Mouse (Mus musculus) left cerebral cortex, postnatal 4 days (tissue): ENCODE data around the gene Zfp945. TPM values are rescaled to one million over a fixed set of nuclear protein-coding genes. Genes with fewer than 3 reads are reported as not detected.
"Not testable (repeated sequence)": the region's sequence is repeated elsewhere in the genome, so short reads cannot be mapped to it uniquely, and the experiment has no call there.

ENCODE experiments used
- DNase-seq: peaks from one replicate; pipeline ENCODE4 v3.0.0-alpha.2; 2022
- intact Hi-C: fragments of 180-260 bp; cut with DNase I; formaldehyde crosslinking; loops from one replicate; pipeline ENCODE4 v1.15.1; 2025
- total RNA-seq, 2 experiments: library from RNA; stranded (reverse); gene quantifications; 2 replicates each; pipeline ENCODE4 v1.2.3; 2021

Gene Zfp945
- 10 to 100 TPM; 21.8 to 23.1 TPM for total RNA-seq

DNA sequence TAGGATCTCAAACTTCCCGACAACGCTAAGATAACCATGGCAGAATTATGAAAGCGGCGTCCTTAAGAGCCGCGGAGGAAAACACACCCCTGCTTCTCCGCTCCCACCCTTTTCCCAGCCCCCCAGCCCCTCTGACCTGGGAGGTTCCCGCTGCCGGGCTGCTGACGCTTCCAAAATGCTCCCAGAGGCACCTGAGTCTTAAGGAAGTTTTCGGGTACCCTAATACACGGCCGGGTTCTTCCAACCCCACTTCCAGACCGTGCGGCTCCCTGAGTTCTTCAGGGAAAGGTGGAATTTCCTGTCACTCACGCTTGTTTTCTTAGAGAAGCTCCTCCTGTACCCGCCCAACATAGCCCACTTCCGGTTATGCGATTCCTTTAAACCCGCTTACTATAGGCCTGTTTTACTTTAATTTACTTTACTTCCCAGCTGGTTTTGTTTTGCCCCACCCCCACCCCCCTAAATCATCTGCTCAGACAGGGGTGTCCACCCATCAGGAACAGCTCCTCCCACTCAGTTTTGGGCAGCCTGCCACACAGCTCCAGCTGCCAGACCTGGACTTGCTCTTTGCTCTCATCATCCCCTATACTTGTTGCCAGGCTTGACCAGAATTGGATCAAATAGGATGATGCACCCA lies at the start of gene Zfp945:
Gene Zfp945, minus strand, starts transcription at position 290 of the 637 bp plus-strand sequence.
- DNase-seq, result peak; percentile 54
- intact Hi-C loops, result no loop called here

DNA sequence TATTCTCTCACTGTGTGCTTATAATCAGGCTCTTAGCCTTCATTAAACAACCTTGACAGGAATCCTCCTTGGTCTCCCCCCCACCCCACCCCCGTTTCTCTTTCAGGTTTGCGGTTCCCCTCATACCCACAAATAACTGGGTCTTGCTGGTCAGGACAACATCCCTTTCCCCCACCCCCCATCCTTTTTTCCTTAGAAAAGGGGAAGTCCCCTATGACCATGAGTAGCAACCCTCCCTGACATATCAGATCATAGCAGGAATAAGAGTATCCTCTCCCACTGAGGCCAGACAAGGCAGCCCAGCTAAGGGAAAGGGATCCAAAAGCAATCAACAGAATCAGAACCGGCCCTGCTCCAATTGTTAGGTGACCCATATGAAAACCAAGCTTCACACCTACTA lies 21.4 kb upstream of the Zfp945 start:
- no peak for DNase-seq
- intact Hi-C loops, result no loop called here

DNA sequence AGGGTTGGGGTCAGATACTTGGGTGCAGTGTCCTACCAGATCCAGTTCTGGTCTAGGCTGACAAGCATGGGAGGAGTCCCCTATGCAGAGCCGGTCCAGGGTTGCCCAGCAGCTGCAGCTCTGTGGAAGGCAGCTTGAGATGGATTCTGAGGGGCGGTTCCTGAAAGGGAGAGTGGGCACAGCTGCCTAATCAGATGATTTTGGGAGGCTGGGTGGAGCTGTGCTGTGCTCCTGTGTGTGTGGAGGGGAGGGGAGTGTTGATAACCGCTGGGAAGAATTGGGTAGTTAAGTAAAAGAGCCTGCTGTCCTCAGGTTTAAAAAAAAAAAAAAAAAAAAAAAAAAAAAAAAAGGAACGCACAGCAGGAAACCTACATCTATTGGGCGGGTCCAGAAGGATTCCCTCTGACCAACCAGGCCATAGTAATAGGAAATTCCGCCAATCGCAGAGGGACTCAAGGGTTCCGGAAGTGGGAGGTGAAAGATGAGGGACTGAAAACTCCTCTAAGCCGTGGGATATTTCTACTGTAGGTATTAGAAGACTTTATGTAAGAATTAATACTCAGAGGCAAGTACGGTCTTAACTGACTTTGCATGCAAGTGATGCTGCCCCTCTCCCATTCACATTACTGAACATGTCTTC lies 17.2 kb upstream of the Zfp945 start:
- intact Hi-C loops, result no loop called here

DNA sequence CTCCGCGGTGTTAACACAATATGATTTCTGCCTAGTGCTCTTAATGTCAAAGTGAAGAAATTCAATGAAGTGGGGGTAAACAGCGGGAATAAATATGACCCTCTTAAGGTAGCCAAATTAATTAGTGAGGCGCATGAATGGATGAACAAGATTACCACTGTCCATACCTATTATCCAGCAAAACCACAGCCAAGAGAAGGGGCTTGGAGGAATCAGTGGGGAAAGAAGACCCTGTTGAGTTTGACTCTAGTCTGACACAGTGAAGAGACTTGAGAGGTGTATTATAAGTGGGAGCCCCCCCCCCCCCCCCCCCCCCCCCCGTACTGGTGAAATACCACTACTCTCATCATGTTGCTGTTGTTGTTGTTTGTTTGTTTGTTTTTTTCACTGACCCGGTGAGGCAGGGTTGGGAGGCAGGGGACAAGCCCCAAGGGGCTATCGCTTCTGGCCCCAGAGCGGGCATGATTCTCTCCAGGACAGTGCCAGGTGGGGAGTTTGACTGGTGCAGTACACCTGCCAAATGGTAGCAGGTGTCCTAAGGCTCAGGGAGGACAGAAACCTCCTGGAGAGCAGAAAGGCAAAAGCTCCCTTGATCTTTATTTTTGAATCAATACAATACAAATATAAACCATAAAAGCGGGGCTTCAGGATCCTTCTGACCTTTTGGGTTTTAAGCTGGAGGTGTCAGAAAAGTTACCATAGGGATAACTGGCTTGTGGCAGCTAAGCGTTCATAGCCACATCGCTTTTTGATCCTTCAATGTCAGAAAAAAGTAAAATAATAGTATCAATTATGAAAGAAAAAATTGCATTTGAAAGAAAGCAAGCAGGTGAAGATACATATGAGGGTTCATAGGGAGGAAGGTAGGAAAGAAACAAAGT lies 10.7 kb upstream of the Zfp945 start:
- DNase-seq, result no peak
- intact Hi-C loops, result no loop called here

More for the DNA sequence above, 17.2 kb upstream of the Zfp945 start:
- no peak for DNase-seq

DNA sequence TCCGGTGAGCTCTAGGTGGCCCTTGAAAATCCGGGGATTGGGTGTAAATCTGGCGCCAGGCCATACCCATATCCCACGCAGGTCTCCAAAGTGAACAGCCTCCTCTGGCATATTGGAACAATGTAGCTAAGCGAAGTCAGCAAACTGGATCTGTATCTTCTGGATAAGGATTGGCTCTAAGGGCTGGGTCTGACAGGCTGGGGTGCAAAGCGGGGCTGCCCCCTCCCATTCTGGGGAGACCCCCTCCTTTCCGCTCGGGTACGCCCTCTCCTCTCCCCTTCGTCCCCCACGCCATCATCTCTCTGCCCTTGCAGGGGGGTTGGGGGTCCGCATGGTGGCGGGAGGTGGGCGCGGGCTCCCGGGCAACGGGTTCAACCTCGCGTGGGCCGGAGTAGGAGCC lies 9.4 kb upstream of the Zfp945 start:
- intact Hi-C loops, result no loop called here
- no peak for DNase-seq

DNA sequence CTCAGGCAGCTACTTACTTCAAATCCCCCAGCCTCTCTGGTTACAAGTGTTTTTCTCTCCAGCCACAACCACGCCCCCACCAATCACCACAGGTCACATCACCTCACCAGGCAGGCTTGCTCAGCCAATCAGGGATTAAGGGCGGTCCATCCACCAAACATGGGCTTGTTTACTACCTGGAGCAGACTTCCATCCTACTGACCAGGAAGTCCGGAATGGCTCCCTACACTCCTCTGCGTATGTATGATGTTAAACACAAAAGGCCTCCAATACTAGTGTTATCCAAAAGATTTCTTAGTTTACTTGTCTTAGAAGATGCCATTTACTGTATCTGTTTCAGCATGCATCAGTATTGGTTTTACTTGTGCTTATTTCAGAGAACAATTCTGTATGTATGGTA lies 8.6 kb upstream of the Zfp945 start:
- DNase-seq, intact Hi-C loops: not testable (repeated sequence)

DNA sequence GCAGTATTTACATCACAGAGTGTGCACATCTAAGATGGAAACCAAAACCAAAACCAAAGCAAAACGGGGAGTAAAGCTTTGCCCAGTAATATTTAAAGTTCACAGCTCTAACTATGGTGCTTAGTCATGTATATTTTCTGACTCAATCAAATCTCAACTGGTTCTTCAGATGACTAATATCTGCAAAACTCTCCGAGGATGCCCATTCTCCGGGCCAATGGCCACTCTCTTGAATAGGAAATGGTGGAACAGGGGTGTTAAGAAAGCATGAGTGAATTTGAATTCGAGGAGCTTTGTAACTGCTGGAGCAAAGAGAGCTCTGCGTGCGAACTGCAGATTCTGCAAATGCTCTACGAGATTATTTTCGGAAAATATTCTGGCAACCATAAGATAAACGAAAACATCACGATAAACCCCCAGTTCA lies 501 bp downstream of the Zfp945 start:
- peak; percentile 2 for DNase-seq
- intact Hi-C loops, result no loop called here

DNA sequence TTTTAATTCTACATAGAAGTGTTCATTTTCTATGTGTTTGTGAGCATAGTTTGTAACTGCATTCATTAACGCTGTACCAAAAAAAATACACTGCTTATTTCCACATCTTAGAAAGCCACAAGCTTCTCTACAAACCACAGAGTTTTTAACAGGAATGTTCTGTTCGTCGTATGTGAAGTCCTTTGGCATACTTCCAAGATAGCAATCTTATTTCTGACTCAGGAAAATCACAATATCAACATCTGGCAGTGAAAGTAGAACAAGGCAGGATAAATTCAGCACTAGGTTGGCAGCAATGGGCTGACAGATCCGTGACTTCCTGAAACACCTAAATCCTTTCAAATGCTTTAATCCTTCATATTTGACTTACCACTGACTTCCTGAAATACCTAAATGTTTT lies 45.8 kb downstream of the Zfp945 start:
- DNase-seq, result no peak
- intact Hi-C loops, result no loop called here

DNA sequence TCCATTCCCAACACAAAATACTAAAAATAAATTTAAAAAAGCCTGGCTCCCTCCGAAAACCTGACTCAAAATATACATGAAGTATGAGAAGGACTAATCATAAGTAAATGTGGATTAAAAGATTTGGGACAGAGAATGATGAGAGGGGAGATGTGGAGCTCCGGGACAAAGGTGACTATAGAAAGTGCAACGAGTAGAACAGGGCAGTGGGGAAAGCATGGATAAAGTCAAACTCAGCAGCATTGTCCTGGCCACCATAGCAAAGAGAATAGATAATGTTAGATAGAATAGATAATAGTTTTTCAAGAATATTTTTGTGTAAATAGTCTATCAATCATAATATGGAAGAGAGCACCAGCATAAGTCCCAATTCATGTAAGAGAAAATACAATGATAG lies 48.7 kb downstream of the Zfp945 start:
- DNase-seq, result no peak
- intact Hi-C loops, result no loop called here

DNA sequence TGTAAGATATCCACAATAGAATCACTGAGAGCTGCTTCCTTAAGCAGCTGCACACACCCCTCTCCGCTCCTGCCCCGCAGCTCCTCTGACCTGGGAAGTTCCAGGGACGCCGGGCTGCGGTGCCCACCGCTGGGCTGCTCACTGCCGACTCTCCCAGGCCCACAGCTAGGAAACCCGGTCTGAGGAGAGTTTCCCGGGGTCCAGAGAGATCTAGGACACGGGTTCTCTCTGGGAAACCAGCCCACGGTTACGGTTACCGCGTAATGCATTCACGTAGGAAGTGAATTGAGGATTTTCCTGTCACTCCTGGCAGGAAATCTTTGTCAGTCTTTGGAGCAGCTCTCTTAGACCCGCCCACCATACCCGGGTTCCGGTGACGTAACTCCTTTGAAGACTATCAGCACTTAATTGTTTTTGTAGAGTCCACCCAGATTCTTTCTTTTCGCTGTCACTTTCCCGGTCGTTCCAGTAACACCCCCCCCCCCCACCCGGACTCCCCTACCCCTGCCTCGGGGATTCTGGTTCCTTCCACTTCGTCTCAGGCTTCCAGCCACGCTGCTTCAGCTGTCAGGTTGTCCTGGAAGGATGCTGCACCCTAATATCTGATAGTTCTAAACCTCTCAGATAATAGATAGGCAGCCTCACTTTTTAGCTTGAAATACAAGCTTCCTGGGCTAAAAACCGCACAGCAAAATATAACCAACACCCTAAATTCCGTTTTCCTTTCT lies 49.3 kb downstream of the Zfp945 start:
- intact Hi-C loops, result no loop called here
- peak; percentile 79 for DNase-seq

DNA sequence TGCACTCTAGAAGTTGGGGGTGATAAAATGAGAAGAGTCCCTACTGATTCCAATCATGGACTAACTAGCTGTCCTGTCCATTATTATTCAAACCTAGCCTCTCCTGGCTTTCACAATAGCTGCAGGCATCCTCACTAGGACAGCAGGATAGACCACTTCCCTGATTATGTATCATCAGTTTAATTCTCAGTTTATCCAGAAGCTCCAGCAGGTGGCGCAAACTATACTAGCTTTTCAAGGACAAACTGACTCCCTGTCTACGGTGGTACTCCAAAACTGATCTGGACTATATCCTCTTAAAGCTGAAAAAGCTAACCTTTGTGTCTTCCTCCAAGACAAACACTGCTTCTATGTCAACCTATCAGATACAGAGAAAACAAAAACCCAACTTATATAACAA lies 67.2 kb downstream of the Zfp945 start:
- no peak for DNase-seq
- intact Hi-C loops, result no loop called here

Other genes starting within 250 kb of the Zfp945 start
- gene Vmn2r113, start 75.8 kb upstream of the Zfp945 start, total RNA-seq, result not detected
- not detected for gene Vmn2r-ps130, start 194.0 kb upstream of the Zfp945 start, total RNA-seq